Mouse (Mus musculus) heart, postnatal 0 days (tissue): ENCODE data around the gene Col1a2. TPM values are rescaled to one million over a fixed set of nuclear protein-coding genes. Genes with fewer than 3 reads are reported as not detected.

Source experiments
- ATAC-seq: fragments of 200-750 bp; cut with Nextera tagmentation; 2 replicates; pipeline ENCODE4 v1.8.0; 2017; ENCODE audit warnings: low read depth, moderate number of reproducible peaks, moderate library complexity; ENCODE audit not compliant: insufficient read depth
- DNase-seq: peaks from one replicate; pipeline ENCODE4 v3.0.0-alpha.2; 2016; ENCODE audit warnings: low spot score
- H3K27ac ChIP-seq: fragments of 300-500 bp; sonication (generic); 2 replicates; pipeline ENCODE4 v1.5.1; 2014; ENCODE audit warnings: low read depth, mild to moderate bottlenecking
- H3K27me3 ChIP-seq: fragments of 300-500 bp; sonication (generic); 2 replicates; pipeline ENCODE4 v1.6.1; 2014; ENCODE audit warnings: low read length, mixed read lengths; ENCODE audit not compliant: control insufficient read depth, insufficient read depth
- H3K36me3 ChIP-seq: fragments of 300-500 bp; sonication (generic); replicated peaks from 2 replicates; pipeline ENCODE4 v1.6.1; 2014; ENCODE audit warnings: low read length, mixed read lengths; ENCODE audit not compliant: control insufficient read depth, insufficient read depth
- H3K4me1 ChIP-seq: fragments of 300-500 bp; sonication (generic); 2 replicates; pipeline ENCODE4 v1.6.1; 2014; ENCODE audit warnings: antibody characterized with exemption; ENCODE audit not compliant: control insufficient read depth, insufficient read depth
- H3K4me2 ChIP-seq: fragments of 300-500 bp; sonication (generic); 2 replicates; pipeline ENCODE4 v1.6.1; 2014; ENCODE audit warnings: low read depth, mild to moderate bottlenecking, low read length, moderate library complexity
- H3K4me3 ChIP-seq: fragments of 300-500 bp; sonication (generic); 2 replicates; pipeline ENCODE4 v1.5.1; 2014; ENCODE audit warnings: low read depth, low read length
- H3K9ac ChIP-seq: fragments of 300-500 bp; sonication (generic); replicated peaks from 2 replicates; pipeline ENCODE4 v1.6.1; 2014; ENCODE audit warnings: low read depth, low read length, mixed read lengths
- H3K9me3 ChIP-seq: fragments of 300-500 bp; sonication (generic); replicated peaks from 2 replicates; pipeline ENCODE4 v1.6.1; 2016; ENCODE audit warnings: low read length; ENCODE audit not compliant: control insufficient read depth
- CTCF ChIP-seq: IDR thresholded peaks from 2 replicates; pipeline ENCODE4 v1.5.1; 2016; ENCODE audit warnings: antibody characterized with exemption, control low read depth, low read depth
- EP300 ChIP-seq: IDR thresholded peaks from 2 replicates; pipeline ENCODE4 v1.6.1; 2016; ENCODE audit warnings: antibody characterized with exemption, low read depth
- WGBS: fragments of 180-500 bp; shearing (Covaris S2); extraction: QIAGEN DNeasy Blood & Tissue Kit; methylation state at CpG from one replicate; pipeline ENCODE4 v1.1.7; 2014; 5-methylcytosine and 5-hydroxymethylcytosine counted together
- polyA plus RNA-seq: library from polyadenylated mRNA; unstranded; fragments of >200 nt; fragmentation: Nextera tagmentation; extraction: Ambion mirVana; gene quantifications from 2 replicates; pipeline ENCODE4 v1.2.1, GENCODE M21; 2015
- total RNA-seq: library from RNA; depleted of rRNA; stranded (reverse); fragments of >200 nt; gene quantifications from 2 replicates; pipeline ENCODE4 v1.2.3, GENCODE M21; 2014; ENCODE audit warnings: low replicate concordance; rRNA removed

Gene Col1a2
- total and polyA plus RNA-seq, 2 experiments from 2014 or later = 197 to 430 TPM

DNA sequence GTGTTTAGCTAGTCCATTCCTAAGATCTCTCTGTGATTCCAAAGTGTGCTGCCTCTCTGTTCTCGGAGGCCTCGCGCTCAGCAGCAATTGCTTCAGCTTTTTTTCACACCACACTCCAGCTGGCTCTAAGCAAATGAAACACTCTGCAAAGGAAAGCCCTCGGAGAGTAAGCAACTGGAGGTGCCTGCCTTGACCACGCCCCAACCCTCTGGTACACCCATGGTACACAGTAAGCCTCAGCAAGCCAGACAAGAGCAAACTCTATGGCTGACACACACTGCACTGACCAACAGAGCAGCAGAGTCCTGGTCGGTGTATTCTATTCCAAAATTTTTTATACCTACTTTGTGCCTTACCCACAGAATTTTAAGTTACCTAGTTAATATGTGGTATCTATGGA lies 78.9 kb downstream of the Col1a2 start:
- no peaks in the 10 kb centered on the region for H3K36me3 ChIP-seq
- no peak overlapping the region for H3K27ac ChIP-seq
- no peaks in the 10 kb centered on the region for H3K27me3 ChIP-seq
- no peak overlapping the region for H3K4me3 ChIP-seq
- TF ChIP-seq EP300 = no peak
- TF ChIP-seq CTCF = no peak
- 58% methylated on average over 6 of the region's 6 CpGs for WGBS
- no peak overlapping the region for H3K9ac ChIP-seq
- H3K4me1 ChIP-seq = no peaks in the 10 kb centered on the region
- no peaks in the 10 kb centered on the region for H3K9me3 ChIP-seq
- no peak for DNase-seq
- no peak overlapping the region for H3K4me2 ChIP-seq
- ATAC-seq = no peak

DNA sequence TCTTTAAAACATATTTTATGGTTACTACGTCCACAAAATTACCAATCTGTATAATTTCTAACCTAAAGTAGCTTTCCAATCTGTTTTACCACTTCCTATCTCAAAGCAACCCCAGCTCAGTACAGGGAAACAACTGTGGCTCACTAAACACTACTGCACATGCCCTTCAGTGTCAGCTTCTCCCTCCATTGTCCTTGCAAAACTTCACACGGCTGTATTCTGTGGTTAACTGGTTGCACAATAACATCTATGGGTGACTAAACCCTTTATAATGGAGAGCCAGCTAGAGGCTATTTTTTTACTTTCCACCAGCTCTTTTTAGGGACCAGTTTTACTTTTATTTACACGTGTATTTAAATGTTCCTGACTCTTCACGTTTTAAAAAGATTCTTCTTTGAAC lies 83.3 kb downstream of the Col1a2 start:
- H3K27ac ChIP-seq = no peak overlapping the region
- no peak overlapping the region for H3K4me2 ChIP-seq
- no peak for DNase-seq
- no peaks in the 10 kb centered on the region for H3K27me3 ChIP-seq
- WGBS = 70% methylated on average over 4 of the region's 4 CpGs
- no peaks in the 10 kb centered on the region for H3K4me1 ChIP-seq
- no peak overlapping the region for H3K4me3 ChIP-seq
- no peak for ATAC-seq
- H3K36me3 ChIP-seq = no peaks in the 10 kb centered on the region
- H3K9me3 ChIP-seq = no peaks in the 10 kb centered on the region
- H3K9ac ChIP-seq = no peak overlapping the region
- TF ChIP-seq EP300 = no peak
- TF ChIP-seq CTCF = no peak

DNA sequence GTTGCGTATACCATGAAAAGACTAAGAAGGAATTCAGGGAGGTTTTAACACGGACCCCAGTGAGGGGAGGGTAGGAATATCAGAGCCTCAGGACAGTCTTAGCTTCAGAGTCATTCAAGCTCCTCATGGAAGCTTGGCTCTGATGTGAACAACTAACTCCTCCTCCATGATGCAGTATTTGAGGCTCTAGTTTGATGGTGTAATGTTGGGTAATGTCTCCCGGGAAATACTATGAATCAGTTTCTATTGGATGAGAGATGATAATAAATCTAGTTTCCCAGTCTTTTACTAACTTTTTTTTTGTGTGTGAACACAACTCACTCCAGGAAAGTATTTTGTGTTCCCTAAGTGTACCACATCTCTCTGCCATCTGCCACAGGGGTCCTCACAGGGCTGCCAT lies 84.1 kb downstream of the Col1a2 start:
- Histone ChIP-seq H3K27me3 (no peaks in the 10 kb centered on the region), H3K4me1 (no peaks in the 10 kb centered on the region), H3K4me3 (no peak overlapping the region), H3K27ac (no peak overlapping the region), H3K4me2 (no peak overlapping the region), H3K9ac (no peak overlapping the region), H3K9me3 (no peaks in the 10 kb centered on the region), H3K36me3 (no peaks in the 10 kb centered on the region)
- 92% methylated on average over 3 of the region's 3 CpGs for WGBS
- ATAC-seq (no peak), DNase-seq (no peak)
- TF ChIP-seq EP300 (no peak), CTCF (no peak)

DNA sequence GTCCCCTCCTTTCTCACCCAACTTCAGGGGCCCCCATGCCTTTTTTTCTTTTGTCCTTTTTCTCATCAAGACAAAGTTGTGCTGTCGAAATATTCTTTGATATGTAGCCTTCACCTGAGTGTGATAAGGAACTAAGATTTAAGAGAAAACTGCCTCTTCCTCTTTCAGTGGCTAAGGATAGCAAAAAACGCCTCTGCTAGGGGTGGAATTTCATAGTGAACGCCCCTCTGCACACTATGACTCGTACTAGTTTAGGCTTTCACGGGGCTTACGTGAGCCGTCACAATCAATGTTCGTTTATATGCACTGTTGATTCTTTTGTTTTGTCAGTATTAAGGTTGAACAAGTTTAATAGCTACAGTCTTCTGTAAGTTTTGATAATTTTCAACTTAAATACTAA lies 85.5 kb downstream of the Col1a2 start:
- TF ChIP-seq EP300 (no peak), CTCF (no peak)
- ATAC-seq (no peak), DNase-seq (no peak)
- H3K36me3 ChIP-seq = no peaks in the 10 kb centered on the region
- 66% methylated on average over 8 of the region's 8 CpGs for WGBS
- no peak overlapping the region for H3K4me2 ChIP-seq
- no peaks in the 10 kb centered on the region for H3K27me3 ChIP-seq
- H3K4me3 ChIP-seq = no peak overlapping the region
- no peaks in the 10 kb centered on the region for H3K4me1 ChIP-seq
- no peak overlapping the region for H3K27ac ChIP-seq
- no peaks in the 10 kb centered on the region for H3K9me3 ChIP-seq
- H3K9ac ChIP-seq = no peak overlapping the region

Other genes with a start within 250 kb of the Col1a2 start
- gene Casd1, start 96.0 kb downstream of the Col1a2 start, total RNA-seq = 44.6 and 47.5 TPM in 2 replicates
- gene Casd1, start 96.0 kb downstream of the Col1a2 start, polyA plus RNA-seq = 17.7 and 17.9 TPM in 2 replicates
- 31.3 and 36.6 TPM in 2 replicates for gene Sgce, start 242.4 kb downstream of the Col1a2 start, total RNA-seq
- 50.8 and 53.0 TPM in 2 replicates for gene Sgce, start 242.4 kb downstream of the Col1a2 start, polyA plus RNA-seq
- gene Peg10, start 242.5 kb downstream of the Col1a2 start, total RNA-seq = 6.5 and 9.3 TPM in 2 replicates
- gene Peg10, start 242.5 kb downstream of the Col1a2 start, polyA plus RNA-seq = 0.41 and 0.42 TPM in 2 replicates